Mouse (Mus musculus) lung, embryonic 15.5 days (tissue): ENCODE results near the gene Slc25a17. TPM values are rescaled to one million over a fixed set of nuclear protein-coding genes. Genes with fewer than 3 reads are reported as not detected.

ENCODE experiments used
- polyA plus RNA-seq: library from polyadenylated mRNA; unstranded; fragments of >200 nt; fragmentation: Nextera tagmentation; extraction: Ambion mirVana; gene quantifications from 2 replicates; pipeline ENCODE4 v1.2.1, GENCODE M21; 2015

Gene Slc25a17
- polyA plus RNA-seq, 1 experiment from 2014 or later: 112 TPM

Other genes with a start within 250 kb of the Slc25a17 start
- gene Mrtfa, start 170.1 kb downstream of the Slc25a17 start, polyA plus RNA-seq: 23.2 and 24.2 TPM in 2 replicates
- 1.1 TPM in 2 replicates for gene Mchr1, start 125.3 kb downstream of the Slc25a17 start, polyA plus RNA-seq
- gene St13, start 39.3 kb upstream of the Slc25a17 start, polyA plus RNA-seq: 146 and 154 TPM in 2 replicates
- 10.4 and 10.9 TPM in 2 replicates for gene Xpnpep3, start 39.3 kb upstream of the Slc25a17 start, polyA plus RNA-seq
- 1.3 and 2.0 TPM in 2 replicates for gene Dnajb7, start 47.5 kb upstream of the Slc25a17 start, polyA plus RNA-seq
- gene Rbx1, start 105.5 kb upstream of the Slc25a17 start, polyA plus RNA-seq: 458 and 521 TPM in 2 replicates
- 12.0 and 13.6 TPM in 2 replicates for gene Ep300, start 224.5 kb upstream of the Slc25a17 start, polyA plus RNA-seq